Mouse (Mus musculus) liver, embryonic 16.5 days (tissue): ENCODE data around the gene Bcl2l1. TPM values are rescaled to one million over a fixed set of nuclear protein-coding genes. Genes with fewer than 3 reads are reported as not detected.

Source experiments
- ATAC-seq: fragments of 200-750 bp; cut with Nextera tagmentation; 2 replicates; pipeline ENCODE4 v1.8.0; 2017; ENCODE audit warnings: low read depth, mild to moderate bottlenecking, moderate number of reproducible peaks, moderate library complexity
- H3K27ac ChIP-seq: fragments of 300-500 bp; sonication (generic); 2 replicates; pipeline ENCODE4 v1.5.1; 2014; ENCODE audit warnings: mild to moderate bottlenecking, low read length
- H3K27me3 ChIP-seq: fragments of 300-500 bp; sonication (generic); 2 replicates; pipeline ENCODE4 v1.6.1; 2014; ENCODE audit warnings: low read depth, low read length, mixed read lengths; ENCODE audit not compliant: control insufficient read depth, insufficient read depth
- H3K36me3 ChIP-seq: fragments of 300-500 bp; sonication (generic); 2 replicates; pipeline ENCODE4 v1.6.1; 2014; ENCODE audit warnings: mild to moderate bottlenecking; ENCODE audit not compliant: control insufficient read depth, insufficient read depth
- H3K4me1 ChIP-seq: fragments of 300-500 bp; sonication (generic); 2 replicates; pipeline ENCODE4 v1.6.1; 2014; ENCODE audit warnings: low read depth, low read length, mixed read lengths; ENCODE audit not compliant: control insufficient read depth
- H3K4me2 ChIP-seq: fragments of 300-500 bp; sonication (generic); 2 replicates; pipeline ENCODE4 v1.6.1; 2014; ENCODE audit warnings: low read depth, low read length, mixed read lengths
- H3K4me3 ChIP-seq: fragments of 300-500 bp; sonication (generic); 2 replicates; pipeline ENCODE4 v1.5.1; 2014; ENCODE audit warnings: low read depth, mild to moderate bottlenecking, low read length
- H3K9ac ChIP-seq: fragments of 300-500 bp; sonication (generic); 2 replicates; pipeline ENCODE4 v1.6.1; 2014; ENCODE audit warnings: low read depth, low read length
- H3K9me3 ChIP-seq: fragments of 300-500 bp; sonication (generic); replicated peaks from 2 replicates; pipeline ENCODE4 v1.6.1; 2016; ENCODE audit warnings: low read length; ENCODE audit not compliant: control insufficient read depth
- WGBS: fragments of 180-500 bp; shearing (Covaris S2); extraction: QIAGEN DNeasy Blood & Tissue Kit; methylation state at CpG from one replicate; pipeline ENCODE4 v1.1.7; 2014; ENCODE audit not compliant: insufficient replicate concordance; 5-methylcytosine and 5-hydroxymethylcytosine counted together
- polyA plus RNA-seq: library from polyadenylated mRNA; unstranded; fragments of >200 nt; fragmentation: Nextera tagmentation; extraction: Ambion mirVana; gene quantifications from 2 replicates; pipeline ENCODE4 v1.2.1, GENCODE M21; 2015

The Bcl2l1 gene
- polyA plus RNA-seq, 1 experiment from 2014 or later, result 241 TPM

- H3K4me1 ChIP-seq, result peaks cover 84% of the 10 kb centered on the region
- WGBS, result 89% methylated on average over 3 of the region's 3 CpGs
- no peaks in the 10 kb centered on the region for H3K9me3 ChIP-seq
- H3K27ac ChIP-seq, result peak overlapping the region; percentile 99
- ATAC-seq, result no peak
- H3K27me3 ChIP-seq, result no peaks in the 10 kb centered on the region
- H3K9ac ChIP-seq, result peak overlapping the region; percentile 17; the same call in 1 of the 2 replicates
- no peak overlapping the region for H3K4me3 ChIP-seq
- H3K4me2 ChIP-seq, result no peak overlapping the region
- H3K36me3 ChIP-seq, result peaks cover 23% of the 10 kb centered on the region
Measured at GRCm38 (mm10) chr2:152819097-152819624, 12.4 kb downstream of the Bcl2l1 start.

- Histone ChIP-seq H3K36me3 (peaks cover 20% of the 10 kb centered on the region), H3K27ac (peak overlapping the region; percentile 99), H3K4me3 (no peak overlapping the region), H3K9me3 (no peaks in the 10 kb centered on the region), H3K4me1 (peaks cover 83% of the 10 kb centered on the region), H3K27me3 (no peaks in the 10 kb centered on the region), H3K4me2 (peak overlapping the region; percentile 50), H3K9ac (0 out of 2 replicates have a peak overlapping the region, but pooled peaks have one; percentile 6)
- ATAC-seq, result no peak
- WGBS, result 94% methylated on average over 5 of the region's 5 CpGs
Measured at GRCm38 (mm10) chr2:152818679-152819078, 12.8 kb downstream of the Bcl2l1 start.

GRCm38 (mm10) chr2:152817596-152818291 lies 13.8 kb downstream of the Bcl2l1 start:
- Histone ChIP-seq H3K27me3 (no peaks in the 10 kb centered on the region), H3K4me2 (peak overlapping the region; percentile 50), H3K9ac (peak overlapping the region; percentile 70), H3K27ac (peak overlapping the region; percentile 99), H3K9me3 (no peaks in the 10 kb centered on the region), H3K4me3 (peak overlapping the region; percentile 28), H3K4me1 (peaks cover 89% of the 10 kb centered on the region), H3K36me3 (peaks cover 20% of the 10 kb centered on the region)
- peak; percentile 71 for ATAC-seq
- WGBS, result 18% methylated on average over 6 of the region's 6 CpGs

- no peak for ATAC-seq
- Histone ChIP-seq H3K4me2 (peak overlapping the region; percentile 50), H3K4me1 (peaks cover 96% of the 10 kb centered on the region), H3K27me3 (no peaks in the 10 kb centered on the region), H3K36me3 (peaks cover 17% of the 10 kb centered on the region), H3K9ac (peak overlapping the region; percentile 70), H3K27ac (peak overlapping the region; percentile 99), H3K4me3 (peak overlapping the region; percentile 27), H3K9me3 (no peaks in the 10 kb centered on the region)
- WGBS, result 80% methylated on average over 3 of the region's 3 CpGs
Measured at GRCm38 (mm10) chr2:152816657-152817348, 14.7 kb downstream of the Bcl2l1 start.

- peaks cover 97% of the 10 kb centered on the region for H3K4me1 ChIP-seq
Measured at GRCm38 (mm10) chr2:152815879-152816656, 15.5 kb downstream of the Bcl2l1 start.

GRCm38 (mm10) chr2:152814213-152814874 lies 17.2 kb downstream of the Bcl2l1 start:
- Histone ChIP-seq H3K27me3 (no peaks in the 10 kb centered on the region), H3K9ac (peak overlapping the region; percentile 70), H3K4me3 (peak overlapping the region; percentile 21), H3K9me3 (no peaks in the 10 kb centered on the region), H3K27ac (peak overlapping the region; percentile 99), H3K4me1 (peaks cover 98% of the 10 kb centered on the region), H3K4me2 (peak overlapping the region; percentile 50), H3K36me3 (peaks cover 4% of the 10 kb centered on the region; the same call in 1 of the 2 replicates)
- peak; percentile 73 for ATAC-seq
- WGBS, result 14% methylated on average over 6 of the region's 6 CpGs

More at GRCm38 (mm10) chr2:152815879-152816656, 15.5 kb downstream of the Bcl2l1 start:
- peak overlapping the region; percentile 50 for H3K4me2 ChIP-seq
- H3K27me3 ChIP-seq, result no peaks in the 10 kb centered on the region
- peak overlapping the region; percentile 16; the same call in 1 of the 2 replicates for H3K4me3 ChIP-seq
- ATAC-seq, result peak; percentile 43
- H3K9ac ChIP-seq, result peak overlapping the region; percentile 70
- peak overlapping the region; percentile 99 for H3K27ac ChIP-seq
- 48% methylated on average over 7 of the region's 7 CpGs for whole genome bisulfite sequencing
- H3K36me3 ChIP-seq, result peaks cover 15% of the 10 kb centered on the region
- no peaks in the 10 kb centered on the region for H3K9me3 ChIP-seq

- Histone ChIP-seq H3K4me3 (no peak overlapping the region; the same call in 1 of the 2 replicates), H3K4me1 (peaks cover 97% of the 10 kb centered on the region), H3K36me3 (no peaks in the 10 kb centered on the region), H3K27ac (peak overlapping the region; percentile 99), H3K9ac (peak overlapping the region; percentile 59), H3K4me2 (peak overlapping the region; percentile 50), H3K27me3 (no peaks in the 10 kb centered on the region), H3K9me3 (no peaks in the 10 kb centered on the region)
- WGBS, result 82% methylated on average over 1 of the region's 1 CpGs
- ATAC-seq, result no peak
Measured at GRCm38 (mm10) chr2:152813232-152813631, 18.3 kb downstream of the Bcl2l1 start.
